Mouse (Mus musculus): ENCODE measurements at regions not wholly inside any gene's neighbourhood (a gene's known extent, or its start where the extent isn't known, plus 50 kb on each side); places are given as distances from the start of the nearest gene placed in this dataset.

- no peak for DNase-seq (ENCODE audit: low spot score in 2 of 2)
Observed at GRCm38 (mm10) chr15:36347333-36347845, 660.2 kb downstream of the Zfp706 start.

GRCm38 (mm10) chr15:36346126-36346525 lies 661.4 kb downstream of the Zfp706 start:
- DNase-seq (ENCODE audit: low spot score in 2 of 2) = no peak

GRCm38 (mm10) chr15:36345413-36345812 lies 662.2 kb downstream of the Zfp706 start:
- DNase-seq (ENCODE audit: low spot score in 2 of 2) = no peak

- DNase-seq (ENCODE audit: low spot score in 2 of 2) = no peak
Observed at GRCm38 (mm10) chr15:36339971-36340550, 667.5 kb downstream of the Zfp706 start.

- no peak for DNase-seq (ENCODE audit: low spot score in 2 of 2)
Observed at GRCm38 (mm10) chr15:36338766-36339165, 668.8 kb downstream of the Zfp706 start.

GRCm38 (mm10) chr15:36336857-36337256 lies 670.7 kb downstream of the Zfp706 start:
- peak in 1 of 2 experiments; percentile 26 for DNase-seq (ENCODE audit: low spot score in 2 of 2)

- no peak for DNase-seq (ENCODE audit: low spot score in 2 of 2)
Observed at GRCm38 (mm10) chr15:36335116-36335515, 672.5 kb downstream of the Zfp706 start.

GRCm38 (mm10) chr15:36334436-36335113 lies 673.0 kb downstream of the Zfp706 start:
- DNase-seq (ENCODE audit: low spot score in 2 of 2) = no peak

GRCm38 (mm10) chr15:36333857-36334256 lies 673.7 kb downstream of the Zfp706 start:
- no peak for DNase-seq (ENCODE audit: low spot score in 2 of 2)

GRCm38 (mm10) chr15:36333265-36333664 lies 674.3 kb downstream of the Zfp706 start:
- no peak for DNase-seq (ENCODE audit: low spot score in 2 of 2)

Data from thymus, postnatal 10 days (tissue).